Mouse (Mus musculus) heart, postnatal 25 days (tissue): ENCODE results near the gene Rimkla. TPM values are rescaled to one million over a fixed set of nuclear protein-coding genes. Genes with fewer than 3 reads are reported as not detected.

Experiments
- DNase-seq: peaks from one replicate; pipeline ENCODE4 v3.0.0; 2022; ENCODE audit warnings: low spot score
- intact Hi-C: fragments of 180-260 bp; cut with DNase I; formaldehyde crosslinking; loops from one replicate; pipeline ENCODE4 v1.15.1; 2025
- total RNA-seq, 2 experiments: library from RNA; stranded (reverse); gene quantifications; 2 replicates each; pipeline ENCODE4 v1.2.3; 2021

Rimkla gene
- total RNA-seq, 2 experiments from 2014 or later, result 0.31 to 0.67 TPM

- intact Hi-C loops, result no loop called here
- no peak for DNase-seq
These were observed 19.3 kb downstream of the Rimkla start for GRCm38 (mm10) chr4:119473150-119473549.

- intact Hi-C loops, result no loop called here
- no peak for DNase-seq
These were observed 19.9 kb downstream of the Rimkla start for GRCm38 (mm10) chr4:119472545-119472944.

GRCm38 (mm10) chr4:119467720-119468380 lies 24.6 kb downstream of the Rimkla start:
- no peak for DNase-seq
- intact Hi-C loops, result no loop called here

GRCm38 (mm10) chr4:119465841-119466240 lies 26.6 kb downstream of the Rimkla start:
- intact Hi-C loops, result no loop called here
- no peak for DNase-seq

- DNase-seq, result no peak
- intact Hi-C loops, result no loop called here
These were observed 28.5 kb downstream of the Rimkla start for GRCm38 (mm10) chr4:119463756-119464419.

- peak; percentile 17 for DNase-seq
- intact Hi-C loops, result no loop called here
These were observed 29.3 kb downstream of the Rimkla start for GRCm38 (mm10) chr4:119462858-119463755.

GRCm38 (mm10) chr4:119462457-119462856 lies 30.0 kb downstream of the Rimkla start:
- intact Hi-C loops, result no loop called here
- DNase-seq, result no peak

- peak; percentile 51 for DNase-seq
- intact Hi-C loops, result no loop called here
These were observed 31.7 kb downstream of the Rimkla start for GRCm38 (mm10) chr4:119460728-119461141.

GRCm38 (mm10) chr4:119460296-119460695 lies 32.1 kb downstream of the Rimkla start:
- no peak for DNase-seq
- intact Hi-C loops, result no loop called here

- DNase-seq, result no peak
- intact Hi-C loops, result no loop called here
These were observed 38.9 kb downstream of the Rimkla start for GRCm38 (mm10) chr4:119453533-119453932.

GRCm38 (mm10) chr4:119453128-119453527 lies 39.3 kb downstream of the Rimkla start:
- intact Hi-C loops, result no loop called here
- DNase-seq, result no peak

GRCm38 (mm10) chr4:119450436-119450835 lies 42.0 kb downstream of the Rimkla start:
- DNase-seq, result no peak
- intact Hi-C loops, result no loop called here

- intact Hi-C loops, result no loop called here
- no peak for DNase-seq
These were observed 44.6 kb downstream of the Rimkla start for GRCm38 (mm10) chr4:119447786-119448185.

- no peak for DNase-seq
- intact Hi-C loops, result no loop called here
These were observed 45.2 kb downstream of the Rimkla start for GRCm38 (mm10) chr4:119447261-119447660.

GRCm38 (mm10) chr4:119442539-119442938 lies 49.9 kb downstream of the Rimkla start:
- DNase-seq, result no peak
- intact Hi-C loops, result no loop called here

GRCm38 (mm10) chr4:119441836-119442235 lies 50.6 kb downstream of the Rimkla start:
- DNase-seq, result no peak
- intact Hi-C loops, result no loop called here

- intact Hi-C loops, result no loop called here
- DNase-seq, result no peak
These were observed 54.5 kb downstream of the Rimkla start for GRCm38 (mm10) chr4:119437936-119438335.

GRCm38 (mm10) chr4:119430678-119431077 lies 61.8 kb downstream of the Rimkla start:
- no peak for DNase-seq
- intact Hi-C loops, result loop anchor here (5.0 kb wide), 1 partner anchor 192 kb away; no protein-coding TSS in a partner anchor

GRCm38 (mm10) chr4:119427680-119428079 lies 64.7 kb downstream of the Rimkla start:
- intact Hi-C loops, result no loop called here
- no peak for DNase-seq

- DNase-seq, result no peak
- intact Hi-C loops, result no loop called here
These were observed 66.8 kb downstream of the Rimkla start for GRCm38 (mm10) chr4:119425601-119426000.

- intact Hi-C loops, result no loop called here
These were observed 67.4 kb downstream of the Rimkla start for GRCm38 (mm10) chr4:119425077-119425476.

More at GRCm38 (mm10) chr4:119425077-119425476, 67.4 kb downstream of the Rimkla start:
- DNase-seq, result no peak
